Mouse (Mus musculus) left cerebral cortex, postnatal 25 days (tissue): Measurements from ENCODE around the gene Ipo11. TPM values are rescaled to one million over a fixed set of nuclear protein-coding genes. Genes with fewer than 3 reads are reported as not detected.
A peak's percentile ranks its signal among the peaks of the same experiment; 100 is the strongest.
"Not testable (repeated sequence)": the region's sequence is repeated elsewhere in the genome, so short reads cannot be mapped to it uniquely, and the experiment has no call there.

ENCODE experiments used
- DNase-seq, 2 experiments: peaks; one replicate each; pipeline ENCODE4 v3.0.0; 2022; ENCODE audit warnings: low spot score in 2 of 2, mixed read lengths in 1 of 2
- intact Hi-C: fragments of 180-260 bp; cut with DNase I; formaldehyde crosslinking; loops from one replicate; pipeline ENCODE4 v1.15.1; 2025
- total RNA-seq, 2 experiments: library from RNA; stranded (reverse); gene quantifications; 2 replicates each; pipeline ENCODE4 v1.2.3; 2021

Ipo11 gene
- total RNA-seq, 2 experiments from 2014 or later: 56.9 to 58.8 TPM

DNA sequence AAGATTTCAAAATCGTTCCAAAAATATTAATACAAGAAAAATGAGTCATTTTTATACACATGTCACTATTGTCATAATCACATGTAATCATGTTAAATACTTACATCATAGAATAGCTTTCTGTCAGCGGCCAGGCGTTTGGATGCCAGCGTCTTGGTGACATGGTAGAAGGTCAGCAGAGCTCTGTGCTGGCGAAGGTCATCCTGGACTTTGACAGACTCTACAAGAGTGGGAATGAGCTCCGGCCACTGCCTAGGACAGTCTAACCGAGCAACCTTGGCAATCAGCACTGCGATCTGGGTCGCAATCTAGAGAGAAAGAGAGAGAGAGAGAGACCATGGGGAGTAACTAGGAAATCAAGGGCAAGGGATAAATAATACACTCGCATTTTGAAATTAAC, 26.7 kb downstream of the Ipo11 start:
- intact Hi-C loops: loop anchor here (10.0 kb wide), 1 partner anchor 1645 kb away; no protein-coding TSS in a partner anchor

DNA sequence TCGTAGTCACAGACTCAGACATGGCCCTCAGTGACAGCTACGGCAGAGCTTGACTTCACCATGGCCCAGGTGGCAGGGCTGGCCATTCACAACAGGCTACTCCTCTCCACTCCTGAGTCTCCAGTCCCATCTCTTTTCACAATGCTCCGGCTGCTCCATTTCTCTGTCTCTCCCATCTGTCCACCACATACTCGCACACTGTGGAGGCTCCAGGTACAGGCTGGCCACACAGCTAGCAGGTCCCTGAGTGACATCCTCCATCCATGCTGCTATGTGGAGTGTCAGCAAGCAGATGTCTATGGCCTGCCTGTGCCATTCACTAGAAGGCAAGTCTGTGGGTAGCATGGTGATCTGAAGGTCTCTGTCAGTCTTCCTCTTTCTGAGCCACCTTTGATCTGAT, 29.5 kb downstream of the Ipo11 start:
- DNase-seq: no peak
- intact Hi-C loops: no loop called here

More for the DNA sequence above, 26.7 kb downstream of the Ipo11 start:
- DNase-seq: no peak

DNA sequence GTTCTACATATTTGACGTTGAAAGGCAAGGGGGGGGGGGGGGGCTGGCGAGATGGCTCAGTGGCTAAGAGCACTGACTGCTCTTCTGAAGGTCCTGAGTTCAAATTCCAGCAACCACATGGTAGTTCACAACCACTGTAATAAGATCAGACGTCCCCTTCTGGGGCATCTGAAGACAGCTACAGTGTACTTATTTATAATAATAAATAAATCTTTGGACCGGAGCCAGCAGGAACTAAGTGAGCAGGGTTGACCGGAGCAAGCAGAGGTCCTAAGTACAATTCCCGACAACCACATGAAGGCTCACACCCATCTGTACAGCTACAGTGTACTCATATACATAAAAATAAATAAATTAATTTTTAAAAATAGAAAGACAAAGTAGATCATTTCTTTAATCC, 31.6 kb downstream of the Ipo11 start:
- DNase-seq, intact Hi-C loops: not testable (repeated sequence)

DNA sequence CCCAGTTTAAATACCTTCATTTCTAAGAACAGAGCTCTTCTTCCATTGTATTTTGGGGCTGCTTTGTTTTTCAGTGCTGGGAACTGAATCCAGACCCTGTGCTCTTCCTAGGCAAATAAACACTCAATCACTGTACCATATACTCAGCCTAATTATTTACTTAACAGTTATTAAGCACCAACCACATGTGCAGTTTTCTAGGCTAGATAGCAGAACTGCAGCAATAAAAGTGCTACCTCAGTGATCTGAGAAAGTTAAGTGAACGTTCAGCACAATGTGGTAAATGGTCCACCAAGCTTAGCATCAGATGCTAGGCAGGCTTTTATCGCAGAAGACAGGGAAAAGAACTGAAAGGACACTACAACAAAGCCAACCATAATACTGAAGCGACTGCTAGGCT, 32.1 kb downstream of the Ipo11 start:
- intact Hi-C loops: no loop called here
- no peak for DNase-seq

DNA sequence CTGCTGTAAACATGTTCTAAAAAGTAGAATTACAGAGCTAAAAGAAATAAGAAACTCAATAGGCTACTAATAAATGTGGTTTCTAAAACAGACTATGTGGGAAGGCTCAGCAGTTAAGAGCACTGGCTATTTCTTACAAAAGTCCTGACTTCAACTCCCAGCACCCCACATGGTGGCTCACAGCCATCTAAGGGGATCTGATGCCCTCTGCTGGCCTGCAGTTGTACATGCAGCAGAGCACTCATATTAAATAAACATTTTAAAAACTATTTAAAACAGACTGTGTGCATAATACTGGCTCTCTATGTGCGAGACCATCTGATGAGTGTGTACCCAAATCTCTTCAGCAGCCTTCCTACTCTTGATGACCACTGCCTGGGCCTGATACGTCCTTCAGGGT, 42.5 kb downstream of the Ipo11 start:
- intact Hi-C loops: no loop called here
- no peak for DNase-seq

DNA sequence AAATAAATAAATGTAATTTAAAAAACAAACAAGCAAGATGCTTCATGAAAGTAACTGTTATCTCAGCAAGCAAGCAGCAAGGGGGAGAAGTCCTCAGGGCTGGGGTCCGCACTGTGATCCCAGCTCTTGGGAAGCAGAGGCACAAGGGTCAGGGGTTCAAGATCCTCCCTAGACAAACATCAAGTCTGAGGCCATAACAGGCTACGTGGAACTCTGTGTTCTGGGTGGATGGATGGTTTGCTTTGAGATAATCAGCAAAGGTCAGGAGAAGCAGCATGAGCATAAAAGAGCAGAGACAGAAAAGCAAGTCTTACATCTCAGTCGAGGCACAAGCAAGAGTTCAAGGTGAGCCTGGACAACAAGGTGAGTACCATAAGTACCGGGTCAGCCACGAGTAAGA, 43.1 kb downstream of the Ipo11 start:
- DNase-seq: no peak
- intact Hi-C loops: no loop called here

DNA sequence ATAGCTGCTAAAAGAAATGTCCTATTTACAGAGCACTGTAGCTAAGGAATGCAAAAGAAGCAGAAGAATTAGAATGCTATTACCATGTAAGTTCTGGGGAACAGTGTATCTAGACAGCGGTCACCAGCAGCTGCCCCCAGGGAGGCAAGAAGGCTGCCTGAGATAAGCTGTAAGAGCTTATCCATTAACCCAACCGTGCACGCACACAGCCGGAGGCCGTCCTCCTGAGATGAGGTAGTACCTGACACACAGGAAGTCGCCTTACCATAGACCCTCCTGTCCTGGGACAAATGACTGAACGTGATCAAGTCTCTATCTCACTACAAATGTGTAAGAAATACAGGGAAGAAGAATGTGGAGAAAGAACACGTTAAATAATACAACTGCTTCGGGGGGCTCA, 43.6 kb downstream of the Ipo11 start:
- intact Hi-C loops: no loop called here
- DNase-seq: no peak

DNA sequence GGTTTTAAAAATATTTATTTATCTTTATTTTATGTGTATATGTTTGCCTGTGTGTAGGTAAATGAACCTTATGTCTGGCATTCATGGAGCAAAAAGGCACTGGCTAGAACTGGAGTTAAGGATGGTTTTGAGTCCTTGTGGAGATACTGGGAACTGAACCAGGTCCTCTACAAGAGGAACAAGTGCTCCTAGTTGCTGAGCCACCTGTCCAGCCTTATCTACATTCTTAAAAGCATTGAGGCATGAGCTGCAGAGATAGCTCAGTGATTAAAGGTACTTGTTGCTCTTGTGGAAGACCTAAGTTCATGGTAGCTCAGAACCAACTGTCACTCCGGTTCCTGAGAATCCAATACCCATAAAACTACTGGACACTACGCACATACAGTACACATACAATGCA, 49.4 kb downstream of the Ipo11 start:
- intact Hi-C loops: no loop called here
- no peak for DNase-seq

DNA sequence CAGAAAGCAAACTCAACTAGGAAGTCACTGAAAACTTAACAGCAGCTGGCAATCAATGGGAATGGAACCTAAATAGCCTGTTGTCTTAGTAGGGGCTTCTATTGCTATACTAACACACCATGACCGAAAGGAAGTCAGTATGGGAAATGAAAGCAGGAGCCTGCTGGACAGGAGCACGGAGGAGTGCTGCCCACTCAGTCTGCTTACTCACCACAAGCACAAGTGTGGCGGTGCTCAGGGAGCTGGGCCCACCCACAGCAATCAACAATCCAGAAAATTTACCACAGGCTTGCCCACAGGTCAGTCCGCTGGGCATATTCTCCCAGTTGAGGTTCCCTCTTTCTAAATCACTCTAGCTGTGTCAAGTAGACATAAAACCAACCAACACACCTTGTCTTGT, 52.5 kb downstream of the Ipo11 start:
- intact Hi-C loops: no loop called here

DNA sequence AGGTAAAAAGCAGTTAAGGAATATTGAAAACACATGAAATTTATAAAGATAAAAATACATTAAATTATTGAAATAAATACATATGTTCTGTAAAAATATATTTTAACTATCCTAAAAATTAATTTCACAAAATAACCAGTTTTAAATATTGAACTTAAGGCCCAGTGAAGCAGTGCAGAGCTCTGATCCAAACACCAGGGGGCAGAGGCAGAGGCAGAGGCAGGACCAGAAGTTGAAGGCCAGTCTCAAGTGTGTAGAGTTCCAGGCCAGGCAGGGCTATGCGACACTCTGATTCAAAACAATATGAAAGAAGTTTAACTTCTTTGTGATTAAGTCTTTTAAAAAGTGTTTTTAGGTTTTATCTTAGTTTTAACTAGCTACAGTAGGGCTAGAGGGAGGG, 60.5 kb downstream of the Ipo11 start:
- DNase-seq: no peak
- intact Hi-C loops: no loop called here

More for the DNA sequence above, 52.5 kb downstream of the Ipo11 start:
- peak in 1 of 2 experiments; percentile 12 for DNase-seq

DNA sequence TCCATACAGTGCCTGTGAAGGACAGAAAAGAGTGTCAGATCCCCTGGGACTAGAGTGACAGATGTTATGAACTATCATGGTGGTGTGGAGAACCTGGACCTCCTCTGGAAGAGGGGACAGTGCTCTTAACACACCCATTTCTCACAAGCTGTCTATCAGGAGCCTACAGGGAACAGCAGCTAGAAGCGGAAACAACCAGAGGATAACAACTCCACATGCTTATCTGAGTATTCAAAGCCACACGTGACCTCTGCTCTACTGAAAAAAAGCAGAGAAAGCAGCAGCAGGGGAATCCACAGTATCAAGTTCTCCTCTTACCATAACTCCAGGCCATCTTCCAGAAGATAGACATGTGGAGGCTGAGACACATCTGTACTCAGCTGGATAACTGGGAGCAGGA, 71.2 kb downstream of the Ipo11 start:
- no peak for DNase-seq
- intact Hi-C loops: no loop called here

DNA sequence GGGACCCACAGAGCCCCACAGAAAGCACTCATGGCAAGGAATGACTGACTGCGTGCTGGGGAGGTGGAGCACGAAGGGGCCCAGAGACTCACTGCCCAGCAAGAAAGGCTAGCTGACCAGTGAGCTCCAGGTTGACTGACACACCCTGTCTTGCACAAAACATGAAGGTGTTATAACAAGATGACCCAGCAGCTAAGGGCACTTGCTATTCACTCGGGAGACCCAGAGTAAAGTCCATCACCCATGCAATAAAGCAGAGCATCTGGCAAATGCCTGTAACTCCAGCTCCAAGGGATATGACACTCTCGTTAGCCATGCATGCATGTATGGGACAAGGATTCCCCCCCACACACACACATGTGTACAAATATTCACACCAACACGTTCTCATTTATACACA, 78.0 kb downstream of the Ipo11 start:
- no peak for DNase-seq
- intact Hi-C loops: no loop called here

DNA sequence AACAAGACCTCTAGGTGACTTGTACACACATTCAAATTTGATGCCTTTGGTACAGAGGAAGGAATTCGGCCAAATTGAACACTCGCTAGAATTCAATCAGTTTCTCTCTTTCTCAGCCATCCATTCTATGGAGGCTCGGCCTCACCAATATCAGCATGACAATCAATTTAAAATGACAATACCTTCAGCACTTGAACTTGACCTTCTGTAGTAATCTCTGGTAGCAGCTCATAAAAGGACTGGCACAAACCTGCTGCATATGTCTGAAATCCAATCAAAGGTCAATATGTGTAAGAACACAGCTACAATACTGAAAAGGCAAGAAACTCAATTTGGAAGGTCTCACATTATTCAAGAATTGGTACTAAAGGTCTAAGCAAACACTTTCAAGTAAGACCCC, 80.2 kb downstream of the Ipo11 start:
- intact Hi-C loops: no loop called here
- DNase-seq: no peak

DNA sequence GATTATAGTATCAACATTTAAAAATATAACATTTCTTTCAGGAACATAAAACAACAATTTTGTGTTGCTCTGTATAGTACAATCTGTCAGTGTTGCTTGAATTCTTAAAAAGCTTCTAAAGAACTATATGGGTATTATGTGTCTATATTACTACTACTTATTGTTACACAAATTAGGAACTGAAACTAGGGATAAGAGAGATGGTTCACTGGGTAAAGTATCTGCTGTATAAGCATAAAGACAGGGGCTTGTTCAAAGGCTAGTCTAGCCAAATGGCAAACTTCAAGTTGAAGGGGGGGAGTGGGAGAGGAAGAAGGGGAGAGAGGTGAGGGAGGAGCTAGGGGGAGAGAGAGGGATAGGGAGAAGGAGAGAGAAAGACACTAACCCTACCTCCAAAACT, 89.2 kb downstream of the Ipo11 start:
- intact Hi-C loops: no loop called here
- DNase-seq: no peak

DNA sequence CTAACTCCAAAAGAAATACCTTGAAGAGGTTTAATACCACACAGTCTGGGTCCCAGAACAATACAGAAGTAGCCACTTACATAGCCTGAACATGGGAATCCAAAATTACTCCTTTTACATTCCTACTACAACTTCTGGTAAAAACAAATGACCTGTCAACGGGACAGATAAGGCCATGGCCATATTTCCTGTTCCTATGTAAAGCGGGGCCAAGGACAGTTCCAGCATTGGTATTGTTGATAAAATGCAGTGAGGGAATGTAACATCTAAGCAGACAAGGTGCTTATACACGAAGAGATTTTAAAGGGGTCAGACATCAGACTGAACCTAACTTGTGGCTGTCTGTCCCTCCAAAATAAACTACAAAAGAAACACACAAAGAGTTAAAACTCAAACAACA, 91.8 kb downstream of the Ipo11 start:
- intact Hi-C loops: no loop called here
- no peak for DNase-seq

DNA sequence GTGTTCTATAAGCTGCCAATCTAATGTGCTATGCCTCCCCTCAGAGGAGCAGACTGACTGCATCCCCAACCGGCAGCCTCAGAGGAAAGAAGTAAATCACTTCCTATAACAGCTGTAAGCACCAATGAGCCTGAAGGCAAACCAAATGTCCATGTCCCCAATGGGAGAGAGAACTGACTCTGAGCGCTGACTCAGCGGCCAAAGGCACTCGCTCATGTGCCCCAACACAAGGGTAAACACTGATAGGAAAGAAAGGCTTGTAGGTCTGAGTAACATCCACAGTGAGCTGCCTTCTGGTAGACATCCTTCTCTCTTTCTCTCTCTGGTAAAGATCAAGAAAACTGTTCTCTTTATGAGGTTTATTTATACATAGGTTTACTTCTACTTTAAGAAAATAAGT, 94.2 kb downstream of the Ipo11 start:
- DNase-seq: no peak

DNA sequence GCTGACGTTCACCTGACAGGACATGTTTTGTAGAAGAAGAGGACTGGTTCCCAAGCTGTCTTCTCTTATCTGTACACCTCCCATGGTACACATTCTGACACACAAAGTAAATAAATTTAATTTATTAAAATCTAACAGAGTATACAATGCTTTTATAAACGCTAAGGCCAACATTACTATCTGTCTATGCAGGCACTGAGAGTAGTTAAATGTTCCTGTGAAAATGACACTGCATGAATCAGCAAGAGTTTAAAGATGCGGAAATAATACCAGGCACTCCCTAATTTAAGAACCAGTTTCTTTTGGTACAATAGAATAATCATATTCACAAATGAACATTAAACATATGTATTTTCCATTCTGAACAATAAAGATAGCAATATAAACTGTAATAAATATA, 98.0 kb downstream of the Ipo11 start:
- intact Hi-C loops: no loop called here
- no peak for DNase-seq

More for the DNA sequence above, 94.2 kb downstream of the Ipo11 start:
- intact Hi-C loops: no loop called here

DNA sequence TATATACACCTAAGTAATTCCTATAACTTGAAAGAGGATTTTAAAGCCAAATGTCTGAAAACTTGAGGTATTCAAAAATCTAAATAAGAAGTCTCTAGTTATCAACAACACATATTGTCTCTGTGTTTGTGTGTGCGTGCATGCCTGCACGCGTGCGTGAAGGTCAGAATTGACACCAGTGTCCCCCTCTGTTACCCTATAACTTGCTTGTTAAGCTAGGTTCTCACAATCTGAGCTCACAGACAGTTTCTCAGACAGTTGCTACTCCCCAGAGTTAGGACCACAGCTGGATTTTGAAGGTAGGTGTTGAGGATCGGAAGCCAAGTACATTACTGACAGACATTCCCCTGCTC, 100.3 kb downstream of the Ipo11 start:
- intact Hi-C loops: no loop called here

DNA sequence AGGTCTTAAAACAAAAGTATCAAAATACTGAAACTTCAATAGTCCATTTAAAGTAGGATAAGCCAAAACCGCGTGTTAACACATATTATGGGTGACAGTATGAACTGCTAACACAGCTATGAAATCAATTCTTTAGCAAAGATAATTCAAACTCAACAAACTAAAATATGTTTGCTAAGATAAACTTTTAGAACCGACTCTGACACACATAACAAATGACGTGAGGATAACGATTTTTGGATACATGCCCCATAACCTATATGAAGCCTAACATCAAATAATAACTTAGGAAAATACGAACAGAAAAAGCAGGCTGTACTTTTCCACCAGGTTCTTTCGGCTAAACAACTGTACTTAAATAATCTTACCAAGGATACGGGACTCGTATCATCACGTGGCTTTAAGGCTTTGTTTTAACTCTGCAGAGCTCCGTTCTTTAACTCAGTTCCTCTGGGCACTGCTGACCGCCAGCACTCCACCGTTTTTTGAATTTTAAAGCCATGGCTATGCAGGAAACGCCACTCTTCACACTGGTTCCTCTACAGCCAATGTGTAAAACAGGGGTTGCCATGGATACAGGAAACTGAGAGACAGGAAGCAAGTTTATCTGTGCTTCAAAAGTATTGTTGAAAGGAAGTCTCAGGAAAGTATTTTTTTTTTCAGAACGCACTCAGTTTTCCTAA, 100.8 kb downstream of the Ipo11 start:
- intact Hi-C loops: no loop called here
- peak in 1 of 2 experiments; percentile 63 for DNase-seq

More for the DNA sequence above, 100.3 kb downstream of the Ipo11 start:
- no peak for DNase-seq

DNA sequence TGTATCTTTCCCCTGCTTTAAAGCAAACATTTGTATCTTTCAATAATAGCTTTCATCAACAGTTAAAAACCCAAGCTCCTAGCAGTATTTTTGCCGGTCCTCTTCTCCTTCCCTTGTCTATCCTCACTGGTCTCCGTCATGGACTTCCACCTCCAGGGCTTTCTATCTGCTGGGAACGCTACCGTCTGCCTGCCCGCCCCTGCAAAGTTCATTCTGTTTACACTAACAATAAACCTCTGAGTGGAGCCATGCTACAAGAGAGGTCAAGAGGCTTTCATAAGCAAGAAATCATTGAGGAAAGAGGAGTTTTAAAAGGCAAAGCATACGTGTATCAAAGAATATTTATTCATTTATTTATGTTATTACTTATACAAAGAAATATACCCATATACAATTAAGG, 106.7 kb downstream of the Ipo11 start:
- intact Hi-C loops: no loop called here
- no peak for DNase-seq

DNA sequence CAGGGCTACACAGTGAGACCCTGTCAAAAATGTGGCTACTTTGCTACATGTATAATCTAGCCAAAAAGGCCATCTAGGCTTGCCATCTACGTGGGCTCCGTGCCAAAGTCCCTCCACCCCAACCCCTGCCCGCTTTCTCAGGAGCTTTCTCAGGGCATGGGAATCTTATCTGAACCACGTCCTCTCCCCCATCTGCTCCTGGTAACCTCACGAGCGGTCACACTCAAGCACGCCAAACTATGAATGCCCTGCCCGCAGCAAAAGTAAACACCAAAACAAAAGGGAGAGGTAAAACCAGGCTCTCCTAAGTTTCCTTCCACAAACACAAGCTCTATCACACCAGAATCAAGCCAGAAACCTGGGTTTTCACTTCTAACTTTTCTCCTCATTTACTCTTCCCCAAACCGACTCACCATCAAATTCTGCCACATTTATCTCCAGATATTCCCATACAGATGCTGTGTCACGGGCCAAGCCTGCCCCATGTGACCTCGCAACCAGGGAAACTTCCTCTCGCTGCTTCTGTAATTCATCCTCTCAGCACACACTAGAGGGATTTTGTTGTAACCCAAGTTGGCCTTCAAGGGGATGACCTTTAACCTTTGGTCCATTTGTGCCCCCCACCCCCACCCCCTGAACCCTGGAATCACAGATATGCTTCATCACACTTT, 107.3 kb downstream of the Ipo11 start:
- no peak for DNase-seq
- intact Hi-C loops: no loop called here

DNA sequence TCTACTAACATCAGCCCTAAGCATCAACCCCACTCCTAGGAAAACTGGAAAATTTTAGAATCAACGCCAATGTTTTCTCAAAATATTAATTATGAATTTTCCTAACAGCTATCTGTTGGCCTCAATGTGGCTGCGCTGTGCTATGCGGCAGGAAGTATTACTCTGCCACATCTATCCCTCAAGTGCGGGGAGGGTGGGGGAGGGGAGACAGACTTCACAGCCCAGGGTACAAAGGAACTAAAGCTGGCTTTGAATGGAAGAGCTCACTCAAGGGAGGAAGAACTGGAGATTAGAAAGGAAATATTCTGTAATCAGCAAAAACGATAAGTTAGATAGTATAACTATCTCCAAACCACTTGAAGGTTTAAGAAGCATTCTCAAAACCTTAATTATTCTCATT, 111.1 kb downstream of the Ipo11 start:
- no peak for DNase-seq
- intact Hi-C loops: no loop called here
